Mouse (Mus musculus) liver, embryonic 11.5 days (tissue): ENCODE data around the gene 9930111J21Rik2. TPM values are rescaled to one million over a fixed set of nuclear protein-coding genes. Genes with fewer than 3 reads are reported as not detected.
"Not testable (repeated sequence)": the region's sequence is repeated elsewhere in the genome, so short reads cannot be mapped to it uniquely, and the experiment has no call there.

Experiments used
- ATAC-seq: fragments of 200-750 bp; cut with Nextera tagmentation; replicated peaks from 2 replicates; pipeline ENCODE4 v1.8.0; 2017; ENCODE audit warnings: moderate number of reproducible peaks, mild to moderate bottlenecking, moderate TSS enrichment, moderate library complexity; ENCODE audit not compliant: low FRiP score
- DNase-seq: peaks from one replicate; pipeline ENCODE4 v3.0.0-alpha.2; 2017; ENCODE audit warnings: low spot score
- H3K27ac ChIP-seq: fragments of 300-500 bp; sonication (generic); 2 replicates; pipeline ENCODE4 v1.5.1; 2014; ENCODE audit warnings: mild to moderate bottlenecking, low read depth, low read length, control low read depth
- H3K27me3 ChIP-seq: fragments of 300-500 bp; sonication (generic); replicated peaks from 2 replicates; pipeline ENCODE4 v1.6.1; 2014; ENCODE audit warnings: low read length, mixed read lengths; ENCODE audit not compliant: control insufficient read depth, insufficient read depth
- H3K36me3 ChIP-seq: fragments of 300-500 bp; sonication (generic); 2 replicates; pipeline ENCODE4 v1.6.1; 2014; ENCODE audit warnings: mild to moderate bottlenecking, low read length, moderate library complexity, mixed read lengths; ENCODE audit not compliant: control insufficient read depth, insufficient read depth
- H3K4me1 ChIP-seq: fragments of 300-500 bp; sonication (generic); replicated peaks from 2 replicates; pipeline ENCODE4 v1.6.1; 2014; ENCODE audit warnings: low read length, mixed read lengths; ENCODE audit not compliant: control insufficient read depth, insufficient read depth
- H3K4me2 ChIP-seq: fragments of 300-500 bp; sonication (generic); 2 replicates; pipeline ENCODE4 v1.6.1; 2014; ENCODE audit warnings: mild to moderate bottlenecking, control low read depth, moderate library complexity
- H3K4me3 ChIP-seq: fragments of 300-500 bp; sonication (generic); 2 replicates; pipeline ENCODE4 v1.5.1; 2014; ENCODE audit warnings: low read depth, low read length, control low read depth
- H3K9ac ChIP-seq: fragments of 300-500 bp; sonication (generic); 2 replicates; pipeline ENCODE4 v1.6.1; 2014; ENCODE audit warnings: low read depth, low read length, control low read depth
- H3K9me3 ChIP-seq: fragments of 300-500 bp; sonication (generic); 2 replicates; pipeline ENCODE4 v1.6.1; 2016; ENCODE audit warnings: low read length, inconsistent platforms, mixed read lengths; ENCODE audit not compliant: control insufficient read depth
- WGBS: fragments of 180-500 bp; shearing (Covaris S2); extraction: QIAGEN DNeasy Blood & Tissue Kit; methylation state at CpG from one replicate; pipeline ENCODE4 v1.1.7; 2014; 5-methylcytosine and 5-hydroxymethylcytosine counted together
- polyA plus RNA-seq: library from polyadenylated mRNA; unstranded; fragments of >200 nt; fragmentation: Nextera tagmentation; extraction: Ambion mirVana; gene quantifications from 2 replicates; pipeline ENCODE4 v1.2.1, GENCODE M21; 2014

9930111J21Rik2 gene
- polyA plus RNA-seq, 1 experiment from 2014 or later = 0.30 TPM

GRCm38 (mm10) chr11:48993296-48993695 is 57.7 kb downstream of the 9930111J21Rik2 start:
- H3K27me3 ChIP-seq, H3K4me2 ChIP-seq, H3K27ac ChIP-seq, H3K36me3 ChIP-seq, H3K9me3 ChIP-seq, H3K4me3 ChIP-seq, DNase-seq, H3K4me1 ChIP-seq, H3K9ac ChIP-seq, ATAC-seq: not testable (repeated sequence)
- WGBS = 39% methylated on average over 10 of the region's 10 CpGs

DNA sequence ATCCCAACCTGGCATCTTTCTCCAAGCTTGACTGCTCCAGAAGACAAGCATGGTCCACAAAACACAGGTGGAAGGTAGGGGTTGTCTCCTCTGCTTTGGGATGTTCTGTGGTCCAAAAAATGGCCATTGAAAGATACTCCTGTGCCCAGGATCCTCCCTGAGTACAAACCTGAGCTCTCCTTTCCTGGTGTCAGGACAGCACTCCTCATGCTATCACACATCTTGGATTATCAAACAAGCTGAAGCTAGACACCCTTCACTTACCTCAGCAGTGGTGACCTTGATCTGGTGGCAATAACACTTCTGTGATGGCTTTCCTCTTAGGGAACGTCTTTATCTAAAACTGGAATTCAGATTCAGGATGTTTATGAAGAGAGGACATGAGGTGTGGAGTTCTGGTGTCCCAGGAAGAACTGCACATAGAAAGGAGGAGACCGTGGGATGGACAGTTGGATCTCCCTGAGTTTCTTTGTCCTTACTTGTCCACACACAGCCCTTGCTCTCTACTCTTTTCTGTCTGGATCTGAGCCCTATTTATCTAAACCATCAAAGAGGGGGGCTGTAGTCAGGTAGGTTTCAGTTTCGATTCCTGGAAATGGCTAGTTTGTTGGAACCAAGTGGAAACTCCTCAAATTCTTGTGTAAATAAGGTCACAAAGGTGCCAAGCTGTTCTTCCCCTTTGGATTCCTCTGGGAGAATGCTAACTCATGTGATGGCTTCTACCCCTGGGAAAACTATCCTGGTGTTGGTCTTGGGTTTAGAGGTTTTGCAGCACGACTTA is 59.1 kb downstream of the 9930111J21Rik2 start, which contains the start of gene Gm12185:
Gene Gm12185 (minus strand): TSS at position 487 of the 781 bp plus-strand sequence.
- H3K27me3 ChIP-seq, H3K27ac ChIP-seq, H3K9ac ChIP-seq, H3K9me3 ChIP-seq, H3K4me2 ChIP-seq, ATAC-seq, H3K4me1 ChIP-seq, H3K36me3 ChIP-seq, H3K4me3 ChIP-seq, DNase-seq: not testable (repeated sequence)
- 62% methylated on average over 4 of the region's 4 CpGs for WGBS

GRCm38 (mm10) chr11:48989981-48990380 is 61.1 kb downstream of the 9930111J21Rik2 start:
- H3K27me3 ChIP-seq, H3K4me2 ChIP-seq, H3K4me3 ChIP-seq, H3K9ac ChIP-seq, DNase-seq, H3K9me3 ChIP-seq, H3K4me1 ChIP-seq, H3K27ac ChIP-seq, H3K36me3 ChIP-seq, ATAC-seq: not testable (repeated sequence)
- 48% methylated on average over 2 of the region's 2 CpGs for WGBS

- H3K27me3 ChIP-seq, H3K9ac ChIP-seq, H3K4me2 ChIP-seq, H3K4me3 ChIP-seq, H3K36me3 ChIP-seq, H3K4me1 ChIP-seq, H3K9me3 ChIP-seq, H3K27ac ChIP-seq, ATAC-seq, DNase-seq: not testable (repeated sequence)
- 53% methylated on average over 2 of the region's 3 CpGs for WGBS
Observed at GRCm38 (mm10) chr11:48988219-48988618, 62.8 kb downstream of the 9930111J21Rik2 start.

DNA sequence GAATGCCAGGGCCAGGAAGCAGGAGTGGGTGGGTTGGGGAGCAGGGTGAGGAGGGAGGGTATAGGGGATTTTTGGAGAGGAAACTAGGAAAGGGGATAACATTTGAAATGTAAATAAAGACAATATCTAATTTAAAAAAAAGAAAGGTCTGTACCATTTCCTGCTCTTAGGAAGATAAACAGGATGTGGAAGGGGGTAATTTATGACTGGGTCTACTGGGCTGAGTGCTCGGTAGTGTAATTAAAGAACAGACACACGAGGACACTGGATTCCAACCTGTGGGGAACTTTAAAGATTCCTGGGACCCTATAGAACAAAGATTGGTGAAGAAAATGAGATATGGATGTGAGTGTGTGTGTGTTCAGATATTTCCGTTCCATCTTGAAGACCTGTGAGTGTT is 68.2 kb downstream of the 9930111J21Rik2 start:
- not testable (repeated sequence) for DNase-seq, H3K27ac ChIP-seq, H3K9ac ChIP-seq, H3K36me3 ChIP-seq, H3K4me3 ChIP-seq, H3K9me3 ChIP-seq, ATAC-seq, H3K4me1 ChIP-seq, H3K27me3 ChIP-seq, H3K4me2 ChIP-seq
- no CpG with 5 or more reads among the region's 3 CpGs for WGBS

GRCm38 (mm10) chr11:48980052-48980451 is 71.0 kb downstream of the 9930111J21Rik2 start:
- H3K4me2 ChIP-seq, H3K27ac ChIP-seq, H3K36me3 ChIP-seq, H3K4me1 ChIP-seq, H3K4me3 ChIP-seq, H3K9ac ChIP-seq, ATAC-seq, H3K9me3 ChIP-seq, H3K27me3 ChIP-seq, DNase-seq: not testable (repeated sequence)
- WGBS = no CpG with 5 or more reads among the region's 5 CpGs

GRCm38 (mm10) chr11:48979251-48979650 is 71.8 kb downstream of the 9930111J21Rik2 start, which contains the start of gene 9930111J21Rik1:
Gene 9930111J21Rik1, minus strand, starts transcription at chr11:48979398.
- H3K4me3 ChIP-seq, H3K4me2 ChIP-seq, H3K9me3 ChIP-seq, DNase-seq, H3K27me3 ChIP-seq, H3K27ac ChIP-seq, ATAC-seq, H3K9ac ChIP-seq, H3K4me1 ChIP-seq, H3K36me3 ChIP-seq: not testable (repeated sequence)
- no CpG with 5 or more reads among the region's 3 CpGs for WGBS

DNA sequence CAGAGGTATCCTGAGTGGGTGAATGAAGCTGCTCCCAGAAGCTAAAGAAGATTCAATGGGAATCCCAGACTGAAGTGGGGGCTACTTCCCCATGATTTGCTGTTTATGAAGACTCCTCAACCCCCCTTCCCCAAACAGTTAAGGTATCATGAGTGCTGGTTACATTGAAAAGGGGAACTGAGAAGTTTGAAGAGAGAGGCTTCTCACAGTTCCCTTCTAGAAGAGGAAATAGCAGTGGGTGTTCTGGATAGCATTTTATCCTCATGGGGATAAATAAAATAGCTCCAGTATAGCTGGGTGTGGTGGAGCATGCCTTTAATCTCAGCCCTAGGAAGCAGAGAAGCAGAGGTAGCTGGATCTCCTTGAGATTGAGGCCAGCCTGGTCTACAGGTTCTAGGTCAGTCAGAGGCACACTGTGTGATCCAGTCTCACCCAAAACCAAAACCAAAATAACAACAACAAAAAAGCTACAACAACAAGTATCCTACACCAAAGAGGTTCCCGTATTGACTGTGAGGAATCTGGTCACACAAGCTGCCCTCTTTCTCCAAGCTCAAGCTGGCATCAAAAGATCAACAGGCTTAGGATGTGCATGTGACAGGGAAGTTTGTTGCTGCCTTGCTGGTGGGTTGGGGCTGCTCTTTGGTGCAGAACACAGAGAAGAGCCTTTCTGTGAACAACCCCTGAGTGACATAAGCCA is 72.7 kb downstream of the 9930111J21Rik2 start, which contains the start of gene Olfr56:
Gene Olfr56 (plus strand): TSS at position 650 of the 700 bp plus-strand sequence.
- not testable (repeated sequence) for H3K9me3 ChIP-seq, H3K4me2 ChIP-seq, ATAC-seq, H3K9ac ChIP-seq, DNase-seq, H3K27ac ChIP-seq, H3K27me3 ChIP-seq, H3K4me1 ChIP-seq, H3K4me3 ChIP-seq, H3K36me3 ChIP-seq
- WGBS = no CpG with 5 or more reads among the region's 1 CpGs
